Mouse (Mus musculus) lung, postnatal 10 days (tissue): ENCODE measurements at regions not wholly inside any gene's neighbourhood (a gene's known extent, or its start where the extent isn't known, plus 50 kb on each side); places are given as distances from the start of the nearest gene placed in this dataset.
A peak's percentile ranks its signal among the peaks of the same experiment; 100 is the strongest.

Source experiments
- DNase-seq: peaks from one replicate; pipeline ENCODE4 v3.0.0; 2021

- peak; percentile 38 for DNase-seq
These were observed 843.1 kb upstream of the Car8 start for GRCm38 (mm10) chr4:9081701-9082562.

- no peak for DNase-seq
These were observed 842.1 kb upstream of the Car8 start for GRCm38 (mm10) chr4:9080821-9081493.

DNA sequence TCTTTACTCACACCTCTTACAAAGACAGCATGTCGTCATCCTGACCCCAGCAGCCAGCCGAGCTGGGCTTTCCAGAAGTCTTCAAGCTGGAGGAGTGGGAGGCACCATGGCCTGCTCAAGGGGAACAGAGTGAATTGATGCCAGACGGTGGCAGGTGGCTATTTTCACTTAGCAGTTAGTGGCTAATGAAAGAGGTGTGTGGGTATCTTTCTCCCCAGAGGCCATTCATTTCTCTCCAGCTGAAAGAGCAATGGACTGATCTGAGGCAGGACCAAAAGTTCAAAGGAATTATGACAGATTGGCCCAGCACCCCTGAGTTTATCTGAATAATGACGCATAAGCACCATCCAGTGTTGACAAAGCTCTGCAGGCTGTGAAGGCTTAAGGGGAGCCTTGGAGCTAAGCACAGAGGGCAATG lies 841.0 kb upstream of the Car8 start:
- DNase-seq: peak; percentile 58

DNA sequence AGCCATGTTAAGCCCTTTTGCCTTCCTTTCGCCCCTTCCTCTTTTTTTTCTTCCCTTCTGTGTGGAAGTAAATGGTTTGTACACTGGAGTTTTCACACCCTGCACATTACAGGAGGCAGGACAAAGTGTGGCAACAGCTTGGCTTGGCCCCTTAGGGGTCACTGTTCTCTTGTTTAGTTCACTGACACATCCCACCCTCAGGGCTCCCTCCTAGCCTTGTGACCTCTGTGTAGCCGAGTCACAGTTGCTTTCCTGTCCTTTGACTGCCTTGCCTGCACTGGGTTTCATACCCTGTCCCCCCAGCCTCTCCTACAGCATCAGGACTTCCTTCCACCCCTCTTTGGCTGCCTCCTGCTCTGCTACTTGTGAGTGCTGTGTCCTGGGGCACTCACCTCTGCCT lies 835.6 kb upstream of the Car8 start:
- no peak for DNase-seq

- DNase-seq: no peak
These were observed 835.0 kb upstream of the Car8 start for GRCm38 (mm10) chr4:9073736-9074428.

DNA sequence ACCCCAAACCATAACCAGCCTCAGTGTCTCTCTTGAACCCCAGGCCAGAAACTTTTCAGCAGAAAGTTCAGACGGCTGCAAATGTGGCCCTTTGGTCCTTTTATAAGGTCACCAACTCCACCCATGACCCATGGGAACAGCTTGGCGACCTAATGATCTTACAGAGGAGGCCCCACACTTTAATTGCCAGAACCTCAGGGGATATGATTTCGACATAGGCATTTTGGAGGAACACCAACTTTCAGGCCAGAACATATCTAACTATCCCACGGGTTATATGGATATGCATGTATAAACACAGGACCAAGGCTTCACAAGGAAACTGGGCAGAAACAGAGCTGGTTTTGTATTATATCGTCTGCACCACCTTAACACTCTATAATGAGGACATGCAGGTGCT lies 833.5 kb upstream of the Car8 start:
- no peak for DNase-seq

DNA sequence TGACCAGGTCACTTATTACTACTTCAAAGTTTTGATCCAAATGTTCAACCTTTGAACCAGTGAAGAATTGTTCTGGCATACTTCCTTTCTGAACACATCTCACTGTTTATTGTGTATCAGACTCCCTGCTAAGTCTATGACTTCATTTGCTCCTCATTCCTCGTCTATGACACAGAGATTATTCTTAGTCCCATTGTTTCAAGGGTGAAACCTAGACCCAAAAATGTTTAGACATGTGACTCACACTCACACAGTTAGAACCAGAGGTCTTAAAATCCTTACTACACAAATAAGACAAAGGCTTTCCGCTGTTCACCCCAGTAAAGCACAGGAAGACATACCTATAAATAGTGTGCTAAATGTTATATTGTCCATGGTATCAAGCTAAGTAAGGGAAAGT lies 829.0 kb upstream of the Car8 start:
- DNase-seq: no peak

DNA sequence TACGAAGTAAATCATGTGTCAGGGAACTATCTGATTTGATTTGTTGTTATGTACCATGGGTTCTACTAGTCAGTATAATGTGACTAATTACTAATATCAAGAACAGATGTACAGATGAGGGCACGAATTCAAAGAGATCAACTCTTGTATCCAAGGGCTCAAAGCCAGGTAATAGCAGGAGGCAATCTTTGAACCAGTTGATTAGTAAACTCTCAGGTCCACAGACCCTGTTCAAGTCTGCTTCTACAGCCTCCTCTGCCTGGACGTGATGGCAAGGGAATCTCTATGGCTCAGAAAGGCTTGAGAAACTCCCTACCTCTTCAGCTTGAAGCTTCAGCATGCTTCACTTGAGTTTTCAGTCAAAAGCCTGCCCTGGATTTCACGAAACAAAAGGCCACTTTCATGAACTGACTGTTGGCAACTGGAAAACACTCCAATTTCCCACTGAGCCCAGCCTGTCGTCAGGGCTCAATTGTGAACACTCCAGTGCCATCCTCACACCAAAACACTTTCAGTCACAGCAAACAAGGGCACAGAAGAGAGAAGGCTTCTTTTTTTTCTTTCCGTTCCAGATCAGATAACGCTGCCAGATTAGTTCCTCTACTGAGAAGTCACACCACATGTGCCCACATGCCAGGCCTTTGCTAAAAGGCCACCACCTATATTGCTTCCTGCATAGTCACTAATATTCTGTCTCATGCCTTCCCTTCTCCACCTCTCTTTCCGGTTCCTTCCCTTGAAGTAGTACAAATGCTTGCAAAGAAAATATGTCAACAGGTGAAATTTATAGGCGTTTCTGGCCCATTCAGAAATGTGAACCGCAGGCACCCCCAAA lies 827.4 kb upstream of the Car8 start:
- DNase-seq: no peak

DNA sequence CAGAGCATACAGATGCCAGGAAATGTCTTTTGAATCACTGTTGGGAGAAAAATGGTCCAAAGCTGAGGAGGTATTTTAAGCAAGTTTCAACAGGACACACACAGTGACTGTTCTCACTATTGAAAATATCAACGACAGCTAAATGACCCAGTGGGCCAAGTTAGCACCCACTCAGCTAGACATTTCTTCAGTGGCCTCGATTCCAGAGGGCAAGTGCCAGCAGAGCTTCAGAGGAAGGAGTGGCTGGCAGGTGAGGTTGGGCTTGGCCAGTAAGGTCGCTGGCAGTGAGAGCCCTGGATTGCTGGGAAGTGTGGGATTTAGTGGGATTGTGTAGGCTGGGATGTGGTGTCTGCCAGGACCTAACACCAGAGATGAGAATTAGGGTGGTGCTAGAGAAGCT lies 823.1 kb upstream of the Car8 start:
- no peak for DNase-seq

GRCm38 (mm10) chr4:9060221-9060620 lies 821.4 kb upstream of the Car8 start:
- no peak for DNase-seq

- DNase-seq: no peak
These were observed 818.8 kb upstream of the Car8 start for GRCm38 (mm10) chr4:9057676-9058075.

DNA sequence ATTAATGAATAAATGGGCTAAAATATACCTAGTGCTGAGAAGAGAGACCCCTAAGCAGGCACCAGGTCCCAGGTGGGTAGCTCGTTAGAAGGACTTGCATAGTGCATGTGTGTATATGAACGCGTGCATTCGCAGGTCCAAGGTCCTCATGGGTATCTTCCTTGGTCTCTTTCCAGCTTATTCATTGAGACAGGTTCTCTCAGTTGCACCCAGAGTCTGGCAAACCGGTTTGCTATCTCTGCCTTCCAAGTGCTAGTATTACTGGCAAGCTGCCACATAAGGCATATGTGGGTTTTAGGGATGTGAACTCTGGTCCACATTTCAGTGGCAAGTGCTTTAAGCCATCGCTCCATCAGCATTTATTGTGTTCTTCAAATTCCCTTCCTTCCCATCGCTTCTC lies 818.3 kb upstream of the Car8 start:
- DNase-seq: no peak

- DNase-seq: no peak
These were observed 817.0 kb upstream of the Car8 start for GRCm38 (mm10) chr4:9055876-9056275.

- no peak for DNase-seq
These were observed 816.5 kb upstream of the Car8 start for GRCm38 (mm10) chr4:9055266-9055820.

GRCm38 (mm10) chr4:9048817-9049216 lies 810.0 kb upstream of the Car8 start:
- DNase-seq: no peak

GRCm38 (mm10) chr4:9047151-9047550 lies 808.3 kb upstream of the Car8 start:
- DNase-seq: no peak

DNA sequence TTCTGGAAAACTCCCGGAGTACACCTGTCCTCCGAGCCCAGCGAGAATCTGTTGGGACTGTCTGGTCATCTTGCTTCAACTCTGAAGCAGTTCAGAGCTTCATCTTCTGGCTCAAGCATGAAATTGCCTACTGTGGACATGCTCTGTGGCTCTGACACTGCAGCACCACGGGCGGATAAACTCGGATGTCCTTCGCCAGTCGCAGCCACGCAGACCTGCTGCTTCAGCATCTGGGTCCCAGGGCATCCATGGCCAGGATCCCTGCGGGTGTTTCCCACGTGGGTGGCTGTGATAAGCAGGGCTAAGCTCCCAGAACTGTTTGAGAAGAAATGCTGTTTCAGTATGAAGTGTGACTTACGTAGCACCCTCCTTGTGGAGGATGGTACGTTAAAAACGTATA lies 807.6 kb upstream of the Car8 start:
- DNase-seq: no peak

DNA sequence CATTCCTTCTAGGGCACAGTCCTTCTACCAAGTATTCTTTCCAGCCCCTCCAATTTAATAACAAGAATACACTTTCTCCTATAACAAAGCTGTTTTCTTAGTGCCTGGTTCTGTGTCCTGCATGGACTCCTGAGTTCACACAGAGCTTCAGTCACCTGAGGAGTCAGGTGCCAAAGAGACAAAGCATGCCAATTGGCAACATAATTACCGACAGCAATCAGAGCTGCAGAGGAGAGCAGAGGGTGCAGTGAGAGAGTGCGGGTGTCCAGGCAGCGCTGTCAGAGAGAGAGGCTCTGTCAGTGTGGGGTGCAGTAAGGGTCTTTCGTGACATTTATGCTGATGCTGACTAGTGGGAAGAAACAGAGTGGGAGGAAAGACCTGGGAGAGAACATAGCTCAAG lies 807.2 kb upstream of the Car8 start:
- DNase-seq: no peak

DNA sequence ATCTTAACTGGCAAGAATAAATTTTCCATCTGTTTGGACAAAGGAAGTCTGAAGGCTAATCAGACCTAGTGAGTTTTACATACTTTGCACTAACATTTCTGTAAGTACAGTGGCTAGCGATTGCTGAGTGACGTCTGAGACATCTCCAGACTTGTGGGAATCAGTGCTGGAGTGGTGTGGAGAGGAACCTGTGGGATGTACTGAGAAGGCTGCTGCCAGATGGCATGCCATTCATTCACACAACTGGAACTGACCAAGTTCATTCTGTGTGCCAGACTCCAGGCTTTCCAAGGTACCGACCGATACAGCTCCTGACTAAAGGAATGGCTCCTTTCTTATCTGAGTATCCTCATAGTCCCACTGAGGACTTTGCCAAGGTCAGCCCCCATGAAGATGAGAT lies 797.2 kb upstream of the Car8 start:
- no peak for DNase-seq

GRCm38 (mm10) chr4:9035350-9035749 lies 796.5 kb upstream of the Car8 start:
- no peak for DNase-seq

DNA sequence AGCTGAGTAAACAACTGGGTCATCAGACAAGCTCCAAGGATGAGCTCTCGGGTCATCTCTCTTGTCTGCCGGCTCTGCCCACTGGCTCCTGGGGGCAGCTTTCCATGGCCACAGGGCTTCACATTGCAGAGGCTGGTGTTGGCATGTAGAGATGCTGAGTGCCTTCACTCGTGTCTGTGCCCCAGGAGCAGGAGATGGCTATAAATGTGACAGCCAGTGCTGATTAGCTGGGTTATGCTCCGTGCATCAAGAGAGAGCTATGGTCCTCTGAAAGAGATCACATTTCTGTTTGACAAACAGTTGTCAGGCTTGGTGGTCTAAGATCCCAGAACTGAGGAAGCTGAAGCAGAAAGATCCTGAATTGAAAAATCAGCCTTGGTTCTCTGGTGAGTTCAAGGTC lies 795.4 kb upstream of the Car8 start:
- DNase-seq: no peak

DNA sequence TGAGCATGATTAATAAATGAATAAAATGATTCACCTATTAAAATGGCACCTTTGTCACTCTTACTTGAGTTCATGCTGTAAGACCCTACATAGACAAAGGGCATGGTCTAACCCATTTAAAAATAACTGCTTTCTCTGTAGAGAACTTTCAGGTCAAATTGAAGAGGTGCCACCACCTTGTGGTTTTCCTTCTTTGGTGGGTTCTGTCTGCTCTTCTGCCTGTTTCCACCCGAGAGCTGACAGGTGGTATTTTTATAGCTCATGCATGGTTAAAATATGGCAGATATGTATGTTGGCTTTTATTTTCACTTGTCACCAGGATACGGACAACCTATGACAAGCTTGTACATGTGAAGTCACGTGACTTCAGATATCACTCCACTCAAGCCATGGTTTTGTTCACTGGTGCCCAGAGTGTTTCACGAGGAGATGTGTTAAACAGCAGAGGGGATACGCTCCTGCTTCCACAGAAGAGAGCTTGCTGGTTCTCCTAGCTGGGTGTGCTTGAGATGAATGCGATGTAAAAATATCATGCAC lies 794.3 kb upstream of the Car8 start:
- DNase-seq: no peak
